In genomic region chr10:100575294-100575693, GRCm38 (mm10) we compare ENCODE assay signal across 28 mouse cellular contexts. TPM values are rescaled to one million over a fixed set of nuclear protein-coding genes. Genes with fewer than 3 reads are reported as not detected.
"Had no signal": no experiment of that assay in that cellular context is flagged by ENCODE, and none has a peak within 500 bp of the region (broad histone marks: within the 10 kb centered on the region; RNA-seq: fewer than 3 reads in every experiment).

No protein-coding gene starts in this region.

- H3K4me3 ChIP-seq: intestine, embryonic 15.5 days; kidney, embryonic 15.5 days; limb, embryonic 12.5 days; limb, embryonic 15.5 days; midbrain, embryonic 12.5 days; midbrain, embryonic 15.5 days; neural tube, embryonic 12.5 days; neural tube, embryonic 15.5 days had no signal

- ATAC-seq: midbrain, embryonic 15.5 days had no signal

- H3K9ac ChIP-seq: intestine, embryonic 15.5 days; kidney, embryonic 15.5 days; limb, embryonic 12.5 days; limb, embryonic 15.5 days; midbrain, embryonic 12.5 days; midbrain, embryonic 15.5 days; neural tube, embryonic 12.5 days; neural tube, embryonic 15.5 days had no signal

- H3K27me3 ChIP-seq: intestine, embryonic 15.5 days; kidney, embryonic 15.5 days; limb, embryonic 12.5 days; limb, embryonic 15.5 days; midbrain, embryonic 12.5 days; midbrain, embryonic 15.5 days; neural tube, embryonic 12.5 days; neural tube, embryonic 15.5 days had no signal

- H3K27ac ChIP-seq: intestine, embryonic 15.5 days; kidney, embryonic 15.5 days; limb, embryonic 12.5 days; limb, embryonic 15.5 days; midbrain, embryonic 12.5 days; midbrain, embryonic 15.5 days; neural tube, embryonic 12.5 days; neural tube, embryonic 15.5 days had no signal

- H3K9me3 ChIP-seq: intestine, embryonic 15.5 days; kidney, embryonic 15.5 days; limb, embryonic 12.5 days; limb, embryonic 15.5 days; midbrain, embryonic 12.5 days; midbrain, embryonic 15.5 days; neural tube, embryonic 12.5 days; neural tube, embryonic 15.5 days had no signal

- H3K4me1 ChIP-seq: intestine, embryonic 15.5 days; kidney, embryonic 15.5 days; limb, embryonic 12.5 days; limb, embryonic 15.5 days; midbrain, embryonic 12.5 days; midbrain, embryonic 15.5 days; neural tube, embryonic 12.5 days; neural tube, embryonic 15.5 days had no signal

- H3K4me2 ChIP-seq: intestine, embryonic 15.5 days; kidney, embryonic 15.5 days; limb, embryonic 12.5 days; limb, embryonic 15.5 days; midbrain, embryonic 12.5 days; midbrain, embryonic 15.5 days; neural tube, embryonic 12.5 days; neural tube, embryonic 15.5 days had no signal

- DNase-seq: kidney, adult 11 months; kidney, adult 8-10 months; kidney, postnatal 10 days; kidney, postnatal 36 days; left cerebral cortex, postnatal 4 days; lung, adult 2 months; lung, postnatal 14 days; lung, postnatal 4 days; right cerebral cortex, adult 18-20 months; right cerebral cortex, postnatal 25 days; thymus, adult 2 months; thymus, postnatal 25 days had no signal

RNA-seq across cellular contexts. Expression of gene 1700017N19Rik, which starts 15.0 kb away (rescaled TPM):
- total RNA-seq: layer of hippocampus, adult 8-10 months; layer of hippocampus, postnatal 14 days; left cerebral cortex, adult 8-10 months; left cerebral cortex, postnatal 14 days; left cerebral cortex, postnatal 4 days; megakaryocyte progenitor cell, adult 5-6 weeks had no signal
- polyA plus RNA-seq: intestine, embryonic 15.5 days; kidney, embryonic 15.5 days; limb, embryonic 12.5 days; limb, embryonic 15.5 days; lung, adult 2 months; lung, embryonic 16.5 days; midbrain, embryonic 12.5 days; neural tube, embryonic 12.5 days; spleen, adult 2 months; stomach, embryonic 16.5 days; thymus, adult 2 months had no signal
